Mouse (Mus musculus) ovary, postnatal 10 days (tissue): Measurements from ENCODE around the gene Bod1.

Experiments
- DNase-seq: peaks from one replicate; pipeline ENCODE4 v3.0.0; 2022; ENCODE audit warnings: low spot score

Bod1 gene

GRCm38 (mm10) chr11:31671354-31672169 is at the start of gene Bod1:
Gene Bod1, minus strand, starts transcription at chr11:31671885.
- peak; percentile 68 for DNase-seq

GRCm38 (mm10) chr11:31719090-31719489 is 47.4 kb upstream of the Bod1 start:
- no peak for DNase-seq

DNA sequence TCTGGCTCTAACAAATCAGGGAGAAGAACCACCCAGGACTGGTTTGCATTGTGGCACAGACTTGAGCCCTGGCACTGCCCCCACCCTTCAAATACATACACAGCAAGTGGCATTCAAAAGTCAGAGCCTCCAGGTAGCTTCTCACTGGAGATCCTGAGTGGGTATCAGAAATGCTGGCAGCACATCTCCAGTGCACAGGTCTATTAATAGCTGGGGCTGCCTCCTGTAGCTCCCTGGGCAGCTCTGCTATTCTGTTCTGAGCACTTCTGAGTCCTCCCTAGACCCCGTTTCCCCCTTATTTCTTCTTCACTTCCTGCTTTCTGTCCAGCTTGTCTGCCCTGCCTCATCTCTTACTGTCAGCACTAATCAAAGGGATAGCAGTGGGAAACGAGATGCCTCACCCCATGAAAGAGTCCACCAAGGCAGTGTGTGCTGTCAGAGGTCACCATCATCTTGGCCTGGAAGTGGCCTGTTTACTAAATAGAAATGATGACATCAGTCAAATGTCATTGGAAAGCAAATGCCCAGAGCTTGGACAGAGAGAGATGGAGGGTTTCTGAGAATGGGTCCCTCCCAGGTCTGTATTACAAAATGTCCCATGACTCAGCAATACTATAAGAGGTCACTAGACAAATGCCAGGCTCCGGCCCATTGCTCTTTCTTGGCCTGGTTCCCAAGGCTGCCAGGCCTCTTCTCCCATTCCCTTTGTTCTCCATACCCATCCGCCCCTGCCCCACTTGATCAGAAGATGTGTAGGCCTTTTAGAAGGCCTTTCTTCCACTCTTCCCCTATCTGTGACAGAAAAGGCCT is 46.4 kb upstream of the Bod1 start:
- no peak for DNase-seq

DNA sequence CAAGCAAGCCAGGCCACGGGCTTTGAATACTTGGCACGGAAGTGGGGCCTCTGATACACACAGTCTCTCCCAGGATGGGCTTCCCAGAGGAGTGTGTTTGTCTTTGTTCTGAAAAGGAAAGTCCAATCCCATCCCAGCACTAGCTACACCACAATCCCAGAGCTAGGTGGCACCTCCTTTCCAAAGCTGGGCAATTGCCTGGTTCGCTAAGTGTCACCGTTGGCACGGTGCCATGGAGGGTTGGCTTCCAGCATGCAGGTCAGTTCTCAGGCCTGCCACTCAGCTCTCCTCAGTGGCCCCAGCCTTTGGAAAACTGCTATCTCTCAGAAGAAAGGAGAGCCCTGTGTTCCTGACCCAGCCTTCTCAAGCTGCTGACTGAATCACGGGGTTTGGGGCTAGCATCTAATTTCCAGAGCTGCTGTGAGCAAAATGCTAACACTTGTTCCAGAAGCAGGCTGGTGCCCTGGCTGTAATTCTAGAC is 42.0 kb upstream of the Bod1 start:
- peak; percentile 15 for DNase-seq

- no peak for DNase-seq
Observed at GRCm38 (mm10) chr11:31713116-31713515, 41.4 kb upstream of the Bod1 start.

GRCm38 (mm10) chr11:31707771-31708170 is 36.1 kb upstream of the Bod1 start:
- DNase-seq, result no peak

DNA sequence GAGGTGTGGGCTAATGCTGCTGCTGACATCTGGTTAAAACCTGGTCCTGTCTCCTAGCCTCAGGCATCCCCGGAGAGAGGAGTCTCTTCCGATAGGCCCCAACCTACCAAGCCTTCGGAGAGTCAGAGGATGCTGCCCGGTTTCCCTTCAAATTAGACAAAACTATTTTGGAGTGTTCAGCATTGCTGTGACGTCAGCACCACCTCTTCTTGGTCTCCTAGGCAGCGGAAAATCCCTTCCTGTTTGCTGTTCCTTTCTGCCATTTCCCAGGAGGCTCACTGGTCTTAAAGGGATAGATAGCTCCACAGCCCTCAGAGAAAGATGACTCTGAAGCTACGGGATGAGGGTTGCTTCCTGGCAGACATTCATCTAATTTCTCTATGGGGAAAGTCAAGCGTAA is 31.5 kb upstream of the Bod1 start:
- DNase-seq, result no peak

DNA sequence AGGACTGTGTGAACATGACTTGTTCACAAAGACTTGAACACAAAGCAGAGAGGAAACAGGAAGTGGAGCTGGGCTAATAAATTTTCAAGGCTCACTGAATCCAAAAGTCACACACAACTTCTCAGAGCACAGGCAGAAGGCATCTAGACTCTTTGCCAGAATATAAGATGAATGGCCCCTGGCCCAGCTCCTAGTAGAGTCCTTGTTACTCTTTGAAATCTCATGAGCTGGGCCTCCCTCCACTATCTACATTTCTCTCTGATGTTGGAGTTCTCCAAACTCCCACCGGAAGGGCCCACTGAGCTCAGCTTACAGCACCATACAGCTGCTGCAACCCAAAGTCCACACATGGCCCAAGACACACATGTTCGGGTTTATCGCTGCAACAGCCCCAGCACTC is 30.2 kb upstream of the Bod1 start:
- DNase-seq, result no peak

GRCm38 (mm10) chr11:31699502-31699901 is 27.8 kb upstream of the Bod1 start:
- DNase-seq, result no peak

DNA sequence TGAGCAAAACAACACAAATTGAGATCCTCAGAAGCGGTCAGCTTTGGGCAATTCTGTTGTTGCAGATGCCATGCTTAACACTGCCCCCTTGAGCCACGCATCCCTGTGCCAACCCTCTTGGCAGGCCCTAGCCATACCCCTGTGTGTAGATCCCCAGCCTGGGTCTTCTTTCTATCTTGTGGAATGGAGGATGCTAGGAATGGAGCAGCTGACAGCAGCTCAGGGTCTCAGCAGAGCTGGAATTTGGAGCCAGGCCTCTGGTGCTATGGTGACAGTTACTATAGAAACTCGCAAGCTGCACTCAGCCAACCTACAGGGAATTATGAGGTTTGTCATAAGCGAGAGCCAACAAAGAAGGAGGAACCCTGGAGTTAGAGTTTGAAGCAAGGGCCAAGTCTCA is 23.1 kb upstream of the Bod1 start:
- DNase-seq, result no peak

DNA sequence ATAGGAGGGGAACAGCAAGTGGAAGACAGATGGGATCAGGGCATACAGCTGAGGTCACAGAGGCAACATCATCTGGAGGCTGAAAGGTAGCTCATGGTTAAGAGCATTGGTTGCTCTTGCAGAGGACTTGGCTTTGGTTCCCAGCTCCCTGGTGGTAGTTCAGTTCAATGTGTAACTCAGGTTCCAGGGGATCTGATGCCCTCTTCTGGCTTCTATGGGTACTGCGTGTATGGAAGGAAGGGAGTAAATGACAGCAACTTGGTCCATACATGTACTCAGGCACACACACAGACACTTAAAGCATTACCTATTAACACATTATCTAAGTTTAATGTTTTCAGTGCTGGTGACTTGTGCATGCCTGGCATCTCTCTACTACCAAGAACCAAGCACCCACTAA is 22.4 kb upstream of the Bod1 start:
- no peak for DNase-seq

GRCm38 (mm10) chr11:31693322-31693721 is 21.6 kb upstream of the Bod1 start:
- no peak for DNase-seq

DNA sequence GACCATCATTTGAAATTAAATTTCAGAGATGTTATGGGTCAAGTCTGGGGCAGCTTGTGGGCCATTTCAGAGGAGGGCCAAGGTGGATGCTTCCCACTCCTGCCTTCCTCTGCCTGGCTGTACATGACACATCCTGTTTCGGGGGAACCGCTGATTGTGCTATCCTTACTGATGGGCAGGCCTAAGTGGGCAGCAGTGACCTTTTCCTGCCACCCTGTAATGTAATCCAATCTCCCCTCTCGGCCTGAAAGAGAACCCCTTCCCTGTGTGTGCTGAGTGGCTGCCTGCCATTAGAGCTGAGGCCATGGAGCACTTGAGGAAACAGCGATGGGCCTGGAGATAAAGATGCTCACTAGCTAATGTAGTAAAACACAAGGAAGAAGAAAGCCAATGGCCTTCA is 17.3 kb upstream of the Bod1 start:
- DNase-seq, result no peak

DNA sequence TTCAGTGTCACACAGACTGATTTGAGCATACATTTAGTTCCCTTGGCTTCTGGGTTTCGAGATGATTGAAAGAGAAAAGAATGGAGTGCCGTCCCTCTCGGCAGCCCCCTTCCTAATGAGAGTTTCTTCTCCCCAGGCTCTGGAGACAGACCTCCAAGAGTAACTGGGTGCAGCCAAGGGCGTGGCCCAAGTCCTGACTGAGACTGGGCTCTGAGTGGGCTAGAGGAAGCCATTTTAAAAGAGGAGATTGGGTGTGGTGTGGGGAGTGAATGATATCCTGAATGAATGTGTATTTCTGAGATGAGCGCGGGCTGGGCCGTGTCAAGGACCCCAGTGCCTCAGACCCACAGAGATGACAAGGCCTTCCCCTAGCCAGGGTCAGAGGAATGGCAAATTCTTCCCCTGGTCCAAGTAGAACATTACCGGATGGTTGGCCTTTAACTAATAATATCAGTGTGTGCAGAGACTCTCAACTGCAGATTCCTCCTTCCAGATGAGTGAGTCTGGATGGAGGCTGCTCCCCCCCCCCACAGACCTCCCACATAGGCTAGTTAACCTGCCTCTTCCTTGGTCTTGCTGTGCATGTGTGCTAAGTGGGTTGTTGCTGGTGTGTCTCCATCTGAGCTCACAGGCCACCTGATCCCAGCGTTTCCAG is 13.4 kb upstream of the Bod1 start:
- no peak for DNase-seq

- DNase-seq, result no peak
Observed at GRCm38 (mm10) chr11:31684126-31684525, 12.4 kb upstream of the Bod1 start.

- DNase-seq, result no peak
Observed at GRCm38 (mm10) chr11:31679840-31680381, 8.2 kb upstream of the Bod1 start.

DNA sequence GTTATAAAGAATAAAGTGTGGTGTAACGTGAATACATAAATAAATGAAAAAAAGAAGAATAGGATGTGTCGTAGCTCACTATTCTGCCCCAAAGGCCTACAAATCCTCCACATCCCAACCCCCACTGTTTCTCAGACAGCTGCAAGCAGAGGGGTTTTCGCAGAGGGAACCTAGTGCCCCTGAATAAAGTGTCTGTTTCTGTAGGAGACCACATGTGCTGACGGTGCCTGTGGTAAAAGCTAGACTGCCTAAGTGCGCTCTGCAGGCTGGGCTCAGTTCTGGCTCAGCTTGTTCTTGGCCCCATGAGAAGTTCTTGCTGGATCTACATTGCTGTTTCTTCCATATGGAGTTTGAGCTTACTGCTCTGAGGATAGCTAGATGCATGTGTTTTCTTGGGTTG is 5.6 kb upstream of the Bod1 start:
- DNase-seq, result no peak

DNA sequence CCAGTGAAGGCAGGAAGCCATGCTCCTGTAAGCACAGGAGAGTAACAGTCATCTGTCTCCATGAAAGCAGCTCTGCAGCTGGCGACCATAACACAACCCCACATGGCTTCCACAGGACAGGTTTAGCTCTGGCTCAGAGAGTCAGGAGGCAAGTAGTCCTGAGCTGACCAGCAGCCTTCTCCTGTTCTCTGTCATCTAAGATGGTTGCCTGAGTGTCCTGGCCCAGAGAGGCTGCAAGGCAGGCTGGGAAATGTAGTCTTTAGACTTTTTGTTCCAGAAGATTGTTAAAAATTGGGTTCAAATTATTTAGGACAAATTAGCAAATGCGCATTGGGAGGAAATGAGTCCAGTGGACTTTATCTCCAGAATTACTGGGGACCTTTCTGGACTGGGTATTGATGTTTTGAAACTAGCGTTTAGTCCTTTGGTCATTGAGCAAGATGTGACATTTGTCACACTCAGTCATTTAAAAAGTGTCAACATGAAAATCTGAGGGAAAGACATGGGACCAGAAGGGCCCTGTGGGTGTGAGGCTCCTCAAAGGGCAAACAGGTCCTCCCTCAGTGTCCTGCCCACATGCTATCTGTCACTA is 5.1 kb upstream of the Bod1 start:
- no peak for DNase-seq

DNA sequence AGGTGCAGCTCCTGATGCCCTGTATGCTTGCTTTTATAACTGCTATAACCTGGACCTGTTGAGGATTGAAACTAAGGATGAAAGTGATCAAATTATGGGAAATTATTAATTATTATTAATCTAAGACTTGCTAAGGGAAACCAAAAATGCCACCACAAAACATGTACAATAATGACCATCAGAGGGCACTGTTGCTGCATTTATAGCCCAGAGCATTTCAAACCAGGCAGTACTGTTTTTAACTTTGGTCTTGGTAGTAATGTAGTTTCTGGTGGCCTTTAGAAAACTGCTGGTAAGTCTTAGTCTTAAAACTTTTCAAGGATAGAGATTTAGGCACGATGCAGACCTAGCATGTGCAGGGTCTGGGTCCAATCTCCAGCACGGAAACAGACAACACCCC is 3.7 kb upstream of the Bod1 start:
- no peak for DNase-seq

- DNase-seq, result no peak
Observed at GRCm38 (mm10) chr11:31672170-31672563, 482 bp upstream of the Bod1 start.

GRCm38 (mm10) chr11:31670468-31670921 is 1.2 kb downstream of the Bod1 start:
- DNase-seq, result no peak
